Mouse (Mus musculus): ENCODE measurements around the gene Atxn7l2.

GRCm38 (mm10) chr3:108241243-108241839 lies 30.6 kb upstream of the Atxn7l2 start:
- TF ChIP-seq CTCF (IDR thresholded peaks at IDR 0.05; ENCODE audit: low read depth) (no peak), EP300 (IDR thresholded peaks at IDR 0.05; ENCODE audit: low read depth) (no peak)

Measured in liver, embryonic 14.5 days (tissue).